Mouse (Mus musculus) lung, embryonic 15.5 days (tissue): Measurements from ENCODE around the gene Hpn. TPM values are rescaled to one million over a fixed set of nuclear protein-coding genes. Genes with fewer than 3 reads are reported as not detected.
A peak's percentile ranks its signal among the peaks of the same experiment; 100 is the strongest.

ENCODE experiments used
- ATAC-seq: fragments of 200-750 bp; cut with Nextera tagmentation; 2 replicates; pipeline ENCODE4 v1.8.0; 2017; ENCODE audit warnings: moderate number of reproducible peaks, borderline replicate concordance; ENCODE audit not compliant: low FRiP score, low TSS enrichment; ENCODE audit errors: extremely low read depth
- H3K27ac ChIP-seq: fragments of 300-500 bp; sonication (generic); 2 replicates; pipeline ENCODE4 v1.5.1; 2015; ENCODE audit warnings: moderate library complexity, mild to moderate bottlenecking, inconsistent platforms
- H3K27me3 ChIP-seq: fragments of 300-500 bp; sonication (generic); 2 replicates; pipeline ENCODE4 v1.6.1; 2015; ENCODE audit warnings: inconsistent platforms
- H3K36me3 ChIP-seq: fragments of 300-500 bp; sonication (generic); 2 replicates; pipeline ENCODE4 v1.6.1; 2015; ENCODE audit warnings: inconsistent platforms
- H3K4me1 ChIP-seq: fragments of 300-500 bp; sonication (generic); 2 replicates; pipeline ENCODE4 v1.6.1; 2015; ENCODE audit warnings: inconsistent platforms
- H3K4me2 ChIP-seq: fragments of 300-500 bp; sonication (generic); 2 replicates; pipeline ENCODE4 v1.6.1; 2015; ENCODE audit warnings: inconsistent platforms, mild to moderate bottlenecking, moderate library complexity
- H3K4me3 ChIP-seq: fragments of 300-500 bp; sonication (generic); 2 replicates; pipeline ENCODE4 v1.5.1; 2015; ENCODE audit warnings: mild to moderate bottlenecking, inconsistent platforms
- H3K9ac ChIP-seq: fragments of 300-500 bp; sonication (generic); 2 replicates; pipeline ENCODE4 v1.6.1; 2015; ENCODE audit warnings: inconsistent platforms
- H3K9me3 ChIP-seq: fragments of 300-500 bp; sonication (generic); 2 replicates; pipeline ENCODE4 v1.6.1; 2016; ENCODE audit warnings: inconsistent platforms
- WGBS: fragments of 180-500 bp; shearing (Covaris S2); methylation state at CpG from one replicate; pipeline ENCODE4 v1.1.7; 2015; 5-methylcytosine and 5-hydroxymethylcytosine counted together
- polyA plus RNA-seq: library from polyadenylated mRNA; unstranded; fragments of >200 nt; fragmentation: Nextera tagmentation; extraction: Ambion mirVana; gene quantifications from 2 replicates; pipeline ENCODE4 v1.2.1, GENCODE M21; 2015

Hpn gene
- polyA plus RNA-seq, 1 experiment from 2014 or later, result 16.7 TPM

GRCm38 (mm10) chr7:31057071-31057470 lies 58.0 kb downstream of the Hpn start, which contains the start of gene Fxyd1:
Gene Fxyd1, minus strand, starts transcription at chr7:31057199.
- no peaks in the 10 kb centered on the region for H3K36me3 ChIP-seq
- H3K4me2 ChIP-seq, result no peak within 1 kb of the TSS
- peaks cover 21% of the 10 kb centered on the region for H3K27me3 ChIP-seq
- H3K4me3 ChIP-seq, result no peak within 1 kb of the TSS
- no peak within 1 kb of the TSS for H3K9ac ChIP-seq
- 66% methylated on average over 2 of the region's 2 CpGs for WGBS
- H3K4me1 ChIP-seq, result peaks cover 40% of the 10 kb centered on the region
- no peak within 1 kb of the TSS for H3K27ac ChIP-seq
- H3K9me3 ChIP-seq, result no peaks in the 10 kb centered on the region
- no peak for ATAC-seq

- no peak overlapping the region for H3K4me3 ChIP-seq
- H3K27me3 ChIP-seq, result peaks cover 27% of the 10 kb centered on the region
- no peak for ATAC-seq
- H3K4me1 ChIP-seq, result peaks cover 46% of the 10 kb centered on the region
- H3K9me3 ChIP-seq, result no peaks in the 10 kb centered on the region
- H3K36me3 ChIP-seq, result no peaks in the 10 kb centered on the region
- 67% methylated on average over 7 of the region's 7 CpGs for WGBS
- no peak overlapping the region for H3K27ac ChIP-seq
- H3K9ac ChIP-seq, result no peak overlapping the region
- H3K4me2 ChIP-seq, result no peak overlapping the region
Measured at GRCm38 (mm10) chr7:31056448-31056847, 58.6 kb downstream of the Hpn start.

- no peak overlapping the region for H3K4me2 ChIP-seq
- H3K4me1 ChIP-seq, result peaks cover 52% of the 10 kb centered on the region
- peaks cover 33% of the 10 kb centered on the region for H3K27me3 ChIP-seq
- H3K9ac ChIP-seq, result no peak overlapping the region
- ATAC-seq, result no peak
- no peak overlapping the region for H3K4me3 ChIP-seq
- no peaks in the 10 kb centered on the region for H3K36me3 ChIP-seq
- no peaks in the 10 kb centered on the region for H3K9me3 ChIP-seq
- 21% methylated on average over 3 of the region's 4 CpGs for WGBS
- no peak overlapping the region for H3K27ac ChIP-seq
Measured at GRCm38 (mm10) chr7:31055883-31056282, 59.2 kb downstream of the Hpn start.

GRCm38 (mm10) chr7:31055354-31055824 lies 59.7 kb downstream of the Hpn start:
- Histone ChIP-seq H3K4me1 (peaks cover 56% of the 10 kb centered on the region), H3K36me3 (no peaks in the 10 kb centered on the region), H3K4me3 (peak overlapping the region; percentile 30), H3K4me2 (peak overlapping the region; percentile 53), H3K27me3 (peaks cover 38% of the 10 kb centered on the region), H3K9me3 (no peaks in the 10 kb centered on the region), H3K27ac (peak overlapping the region; percentile 70), H3K9ac (peak overlapping the region; percentile 36)
- WGBS, result 8% methylated on average over 10 of the region's 10 CpGs
- ATAC-seq, result peak; percentile 89

- Histone ChIP-seq H3K36me3 (no peaks in the 10 kb centered on the region), H3K9me3 (no peaks in the 10 kb centered on the region), H3K4me1 (peaks cover 62% of the 10 kb centered on the region), H3K4me2 (peak overlapping the region; percentile 53), H3K27ac (peak overlapping the region; percentile 70), H3K27me3 (peaks cover 44% of the 10 kb centered on the region), H3K9ac (peak overlapping the region; percentile 36; the same call in 1 of the 2 replicates), H3K4me3 (peak overlapping the region; percentile 30)
- ATAC-seq, result no peak
- WGBS, result 26% methylated on average over 11 of the region's 11 CpGs
Measured at GRCm38 (mm10) chr7:31054661-31055320, 60.3 kb downstream of the Hpn start.

- Histone ChIP-seq H3K27ac (no peak overlapping the region), H3K4me3 (no peak overlapping the region), H3K4me1 (peaks cover 65% of the 10 kb centered on the region), H3K4me2 (peak overlapping the region; percentile 53; the same call in 1 of the 2 replicates), H3K9ac (no peak overlapping the region), H3K27me3 (peaks cover 51% of the 10 kb centered on the region), H3K36me3 (no peaks in the 10 kb centered on the region), H3K9me3 (no peaks in the 10 kb centered on the region)
- WGBS, result 18% methylated on average over 10 of the region's 10 CpGs
- ATAC-seq, result no peak
Measured at GRCm38 (mm10) chr7:31053882-31054447, 61.1 kb downstream of the Hpn start.

GRCm38 (mm10) chr7:31052636-31053434 lies 62.3 kb downstream of the Hpn start:
- Histone ChIP-seq H3K36me3 (no peaks in the 10 kb centered on the region), H3K9ac (no peak overlapping the region), H3K4me3 (peak overlapping the region; percentile 18), H3K27ac (no peak overlapping the region), H3K27me3 (peaks cover 51% of the 10 kb centered on the region), H3K4me1 (peaks cover 65% of the 10 kb centered on the region), H3K4me2 (peak overlapping the region; percentile 35), H3K9me3 (no peaks in the 10 kb centered on the region)
- ATAC-seq, result no peak; the same call in 1 of the 2 replicates
- WGBS, result 3% methylated on average over 34 of the region's 34 CpGs

- 6% methylated on average over 22 of the region's 22 CpGs for WGBS
- Histone ChIP-seq H3K27me3 (peaks cover 51% of the 10 kb centered on the region), H3K4me2 (peak overlapping the region; percentile 35), H3K27ac (no peak overlapping the region), H3K4me1 (peaks cover 65% of the 10 kb centered on the region), H3K36me3 (no peaks in the 10 kb centered on the region), H3K9ac (no peak overlapping the region), H3K4me3 (peak overlapping the region; percentile 18; the same call in 1 of the 2 replicates), H3K9me3 (no peaks in the 10 kb centered on the region)
- ATAC-seq, result no peak
Measured at GRCm38 (mm10) chr7:31052251-31052635, 62.8 kb downstream of the Hpn start.

- Histone ChIP-seq H3K4me1 (peaks cover 65% of the 10 kb centered on the region), H3K9ac (no peak within 1 kb of the TSS), H3K27me3 (peaks cover 51% of the 10 kb centered on the region), H3K4me3 (peak within 1 kb of the TSS; percentile 18), H3K9me3 (no peaks in the 10 kb centered on the region), H3K27ac (no peak within 1 kb of the TSS), H3K36me3 (no peaks in the 10 kb centered on the region), H3K4me2 (peak within 1 kb of the TSS; percentile 37)
- 2% methylated on average over 28 of the region's 28 CpGs for WGBS
- ATAC-seq, result no peak
Measured at GRCm38 (mm10) chr7:31051321-31052021, 63.6 kb downstream of the Hpn start, which contains the start of gene Fxyd7. Gene Fxyd7, minus strand, starts transcription at chr7:31051467.

- H3K4me3 ChIP-seq, result no peak overlapping the region
- peak overlapping the region; percentile 37 for H3K4me2 ChIP-seq
Measured at GRCm38 (mm10) chr7:31050921-31051320, 64.2 kb downstream of the Hpn start.

GRCm38 (mm10) chr7:31050487-31050886 lies 64.6 kb downstream of the Hpn start:
- no peak for ATAC-seq
- H3K4me1 ChIP-seq, result peaks cover 61% of the 10 kb centered on the region
- WGBS, result 5% methylated on average over 6 of the region's 6 CpGs
- no peaks in the 10 kb centered on the region for H3K36me3 ChIP-seq
- peak overlapping the region; percentile 37 for H3K4me2 ChIP-seq
- peaks cover 51% of the 10 kb centered on the region for H3K27me3 ChIP-seq
- H3K4me3 ChIP-seq, result peak overlapping the region; percentile 13; the same call in 1 of the 2 replicates
- no peak overlapping the region for H3K27ac ChIP-seq
- no peak overlapping the region for H3K9ac ChIP-seq
- no peaks in the 10 kb centered on the region for H3K9me3 ChIP-seq

More at GRCm38 (mm10) chr7:31050921-31051320, 64.2 kb downstream of the Hpn start:
- WGBS, result 4% methylated on average over 9 of the region's 9 CpGs
- H3K4me1 ChIP-seq, result peaks cover 64% of the 10 kb centered on the region
- ATAC-seq, result no peak
- H3K36me3 ChIP-seq, result no peaks in the 10 kb centered on the region
- H3K27ac ChIP-seq, result no peak overlapping the region
- H3K27me3 ChIP-seq, result peaks cover 51% of the 10 kb centered on the region
- no peak overlapping the region for H3K9ac ChIP-seq
- no peaks in the 10 kb centered on the region for H3K9me3 ChIP-seq
